7 mouse cellular contexts compared by ENCODE assay signal in the genomic region with DNA sequence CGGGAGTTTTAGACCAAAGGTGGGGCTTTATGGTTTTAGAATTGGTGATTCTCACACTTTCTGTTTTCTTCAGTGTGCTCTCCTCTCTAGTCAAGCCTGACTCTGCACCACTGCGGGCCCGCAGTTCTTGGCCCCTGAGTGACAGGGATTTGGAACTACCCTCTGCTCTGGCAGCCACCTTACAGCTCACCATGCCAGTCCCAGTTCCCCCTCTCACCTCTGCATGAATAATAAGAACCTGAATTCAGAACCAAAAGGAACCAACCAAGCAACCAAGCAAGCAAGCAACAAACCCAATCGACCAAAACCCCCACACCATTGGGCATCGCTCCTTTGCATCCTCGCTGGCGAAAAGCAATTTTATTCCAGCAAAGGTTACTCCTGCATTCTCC. TPM values are rescaled to one million over a fixed set of nuclear protein-coding genes. Genes with fewer than 3 reads are reported as not detected.
DNase-seq lines count a peak whose midpoint lies in the region; ATAC-seq and TF ChIP-seq lines count a peak whose summit lies in the region.

No protein-coding gene starts in this region.

- peaks cover 21% of the 10 kb centered on the region for H3K4me1 ChIP-seq in megakaryocyte, embryonic 14.5 days
- H3K4me1 ChIP-seq in forebrain, embryonic 12.5 days: peaks cover 9% of the 10 kb centered on the region; the same call in 1 of the 2 replicates
- H3K4me1 ChIP-seq in limb, embryonic 12.5 days (replicated peaks): 0 out of 2 replicates have a peak, but pooled peaks cover 7% of the 10 kb centered on the region
- 0 out of 2 replicates have a peak, but pooled peaks cover 4% of the 10 kb centered on the region for H3K4me1 ChIP-seq in small intestine, adult 2 months (ENCODE audit: control insufficient read depth, insufficient read depth, insufficient read length, low read length)

- peak overlapping the region; percentile 78 for H3K4me2 ChIP-seq in forebrain, embryonic 12.5 days
- H3K4me2 ChIP-seq in limb, embryonic 12.5 days: peak overlapping the region; percentile 77

- no peak for TF ChIP-seq CTCF in small intestine, adult 2 months (IDR thresholded peaks at IDR 0.05; ENCODE audit: extremely low read depth, insufficient read length, insufficient replicate concordance, low read depth, low read length)

- H3K36me3 ChIP-seq in megakaryocyte, embryonic 14.5 days (replicated peaks; ENCODE audit: low read length): no peaks in the 10 kb centered on the region
- H3K36me3 ChIP-seq in forebrain, embryonic 12.5 days (replicated peaks): no peaks in the 10 kb centered on the region
- no peaks in the 10 kb centered on the region for H3K36me3 ChIP-seq in limb, embryonic 12.5 days
- H3K36me3 ChIP-seq in small intestine, adult 2 months (ENCODE audit: control insufficient read depth, insufficient read depth, low read length): no peaks in the 10 kb centered on the region

- no peak for TF ChIP-seq POLR2A in small intestine, adult 2 months (IDR thresholded peaks at IDR 0.05; ENCODE audit: low read depth, low read length)

- no peak for DNase-seq in cerebellum, postnatal 36 days
- DNase-seq in gastrocnemius, postnatal 10 days: no peak

- H3K27me3 ChIP-seq in megakaryocyte, embryonic 14.5 days (replicated peaks): peaks cover 1% of the 10 kb centered on the region
- peaks cover 12% of the 10 kb centered on the region; the same call in 1 of the 2 replicates for H3K27me3 ChIP-seq in forebrain, embryonic 12.5 days
- H3K27me3 ChIP-seq in limb, embryonic 12.5 days: no peaks in the 10 kb centered on the region
- H3K27me3 ChIP-seq in small intestine, adult 2 months (ENCODE audit: control insufficient read depth, insufficient read depth, low read length): no peaks in the 10 kb centered on the region

- peak overlapping the region; percentile 73; the same call in 1 of the 2 replicates for H3K9ac ChIP-seq in forebrain, embryonic 12.5 days
- peak overlapping the region; percentile 79; the same call in 1 of the 2 replicates for H3K9ac ChIP-seq in limb, embryonic 12.5 days (replicated peaks)

- 14% methylated on average over 7 of the region's 7 CpGs for WGBS in forebrain, embryonic 12.5 days
- WGBS in limb, embryonic 12.5 days: 14% methylated on average over 7 of the region's 7 CpGs
- WGBS in small intestine, adult 2 months: 12% methylated on average over 7 of the region's 7 CpGs

- no peaks in the 10 kb centered on the region for H3K9me3 ChIP-seq in megakaryocyte, embryonic 14.5 days
- no peaks in the 10 kb centered on the region for H3K9me3 ChIP-seq in forebrain, embryonic 12.5 days
- no peaks in the 10 kb centered on the region for H3K9me3 ChIP-seq in limb, embryonic 12.5 days

- peak overlapping the region; percentile 82; the same call in 1 of the 2 replicates for H3K27ac ChIP-seq in forebrain, embryonic 12.5 days
- H3K27ac ChIP-seq in limb, embryonic 12.5 days: no peak overlapping the region
- no peak overlapping the region for H3K27ac ChIP-seq in small intestine, adult 2 months (ENCODE audit: insufficient read depth, low read depth, low read length)

- peak overlapping the region; percentile 94 for H3K4me3 ChIP-seq in megakaryocyte, embryonic 14.5 days (replicated peaks)
- H3K4me3 ChIP-seq in forebrain, embryonic 12.5 days (replicated peaks): peak overlapping the region; percentile 83
- peak overlapping the region; percentile 82 for H3K4me3 ChIP-seq in limb, embryonic 12.5 days (replicated peaks)
- peak overlapping the region; percentile 99 for H3K4me3 ChIP-seq in small intestine, adult 2 months (ENCODE audit: low read depth, low read length)

- no peak; the same call in 1 of the 2 replicates for ATAC-seq in megakaryocyte, adult 5-6 weeks (ENCODE audit: poor library complexity, severe bottlenecking)
- peak; percentile 34; the same call in 1 of the 2 replicates for ATAC-seq in forebrain, embryonic 12.5 days (ENCODE audit: low FRiP score)
- ATAC-seq in limb, embryonic 12.5 days (ENCODE audit: insufficient number of reproducible peaks, insufficient read depth, low FRiP score, low TSS enrichment, low read depth): 0 out of 2 replicates have a peak, but pooled peaks have one; percentile 21

RNA-seq across cellular contexts. Expression of a gene that starts 0.4 kb away (rescaled TPM):
- 0.39 and 1.00 TPM in 2 replicates for polyA plus RNA-seq in megakaryocyte, embryonic 14.5 days (2012; ENCODE audit: insufficient read depth, low replicate concordance)
- 6.6 and 7.4 TPM in 2 replicates for total RNA-seq in megakaryocyte, adult 5-6 weeks (2015)
- 10.4 and 17.5 TPM in 2 replicates for total RNA-seq in megakaryocyte, adult 5-6 weeks (2017)
- polyA plus RNA-seq in forebrain, embryonic 12.5 days (2016; fragmentation: Nextera tagmentation; extraction: Ambion mirVana): 15.8 and 15.9 TPM in 2 replicates
- 7.5 and 8.3 TPM in 2 replicates for polyA plus RNA-seq in limb, embryonic 12.5 days (2016; fragmentation: Nextera tagmentation; extraction: Ambion mirVana)
- 5.1 and 8.6 TPM in 2 replicates for polyA plus RNA-seq in small intestine, adult 2 months (2012; rRNA removed)
- total RNA-seq in gastrocnemius, postnatal 10 days (2021): 10 to 100 TPM; 76.2 to 77.6 TPM
